In genomic region chrX:137049425-137050225, GRCm38 (mm10) we compare ENCODE assay signal across 8 mouse cellular contexts. TPM values are rescaled to one million over a fixed set of nuclear protein-coding genes. Genes with fewer than 3 reads are reported as not detected.
A peak's percentile ranks its signal among the peaks of the same experiment; 100 is the strongest.
DNase-seq lines count a peak whose midpoint lies in the region; ATAC-seq and TF ChIP-seq lines count a peak whose summit lies in the region.

TSS of gene Fam199x (plus strand) at chrX:137049594.

- H3K4me2 ChIP-seq in embryonic facial prominence, embryonic 12.5 days (replicated peaks), result peak within 1 kb of the TSS; percentile 53

- peaks cover 10% of the 10 kb centered on the region; the same call in 1 of the 2 replicates for H3K27me3 ChIP-seq in embryonic facial prominence, embryonic 12.5 days
- H3K27me3 ChIP-seq in kidney, adult 2 months (replicated peaks; ENCODE audit: control insufficient read depth, insufficient read depth, low read length), result no peaks in the 10 kb centered on the region

- DNase-seq in 3T3-L1 (ENCODE audit: low read depth, low spot score) (peak; percentile 76), liver (peak; percentile 79)
- peak; percentile 82 for DNase-seq in adrenal gland, postnatal 25 days
- peak; percentile 75 to 87 for DNase-seq in heart, adult 18-20 months
- peak; percentile 88 for DNase-seq in kidney, adult 2 months
- peak; percentile 32 to 53 for DNase-seq in monocyte, adult 2 months (ENCODE audit: low read depth in 1 of 2, low spot score in 2 of 2)
- peak; percentile 52 to 68 for DNase-seq in spleen, postnatal 14 days (ENCODE audit: low spot score in 2 of 2)

- peak within 1 kb of the TSS; percentile 62 for H3K9ac ChIP-seq in embryonic facial prominence, embryonic 12.5 days

- no peaks in the 10 kb centered on the region for H3K36me3 ChIP-seq in embryonic facial prominence, embryonic 12.5 days
- no peaks in the 10 kb centered on the region for H3K36me3 ChIP-seq in kidney, adult 2 months (ENCODE audit: control insufficient read depth, insufficient read depth, low read length)

- peak; percentile 56 for TF ChIP-seq CTCF in kidney, adult 2 months (conservative IDR thresholded peaks at IDR 0.05; ENCODE audit: insufficient read depth, insufficient read length, low read depth, low read length)

- H3K9me3 ChIP-seq in embryonic facial prominence, embryonic 12.5 days, result no peaks in the 10 kb centered on the region

- H3K4me1 ChIP-seq in embryonic facial prominence, embryonic 12.5 days, result no peaks in the 10 kb centered on the region
- no peaks in the 10 kb centered on the region for H3K4me1 ChIP-seq in kidney, adult 2 months (ENCODE audit: control insufficient read depth, insufficient read depth, low read length)

- no peak for TF ChIP-seq POLR2A in kidney, adult 2 months (IDR thresholded peaks at IDR 0.05; ENCODE audit: low read depth, low read length)

- no peak within 1 kb of the TSS for H3K27ac ChIP-seq in embryonic facial prominence, embryonic 12.5 days
- H3K27ac ChIP-seq in kidney, adult 2 months (ENCODE audit: insufficient read depth, low read depth, low read length), result peak within 1 kb of the TSS; percentile 68

- peak within 1 kb of the TSS; percentile 61 for H3K4me3 ChIP-seq in embryonic facial prominence, embryonic 12.5 days
- peak within 1 kb of the TSS; percentile 100 for H3K4me3 ChIP-seq in kidney, adult 2 months (ENCODE audit: insufficient read depth, low read depth, low read length)

- peak; percentile 95 for ATAC-seq in embryonic facial prominence, embryonic 12.5 days (ENCODE audit: insufficient number of reproducible peaks, insufficient read depth, low FRiP score, low TSS enrichment)

- 17% methylated on average over 38 of the region's 62 CpGs for WGBS in embryonic facial prominence, embryonic 12.5 days
- under 1% methylated on average over 52 of the region's 62 CpGs for WGBS in kidney, adult 2 months

RNA-seq across cellular contexts. Expression of gene Fam199x, which starts in this region (rescaled TPM):
- total RNA-seq in adrenal gland, postnatal 25 days (2021), result 6.3 and 7.2 TPM in 2 replicates
- 11.8 and 14.0 TPM in 2 replicates for polyA plus RNA-seq in embryonic facial prominence, embryonic 12.5 days (2016; fragmentation: Nextera tagmentation; extraction: Ambion mirVana)
- total RNA-seq in heart, adult 18-20 months (2021), result 1 to 10 TPM; 4.4 to 4.8 TPM
- polyA plus RNA-seq in kidney, adult 2 months (2012; rRNA removed), result 0.83 and 0.91 TPM in 2 replicates

Comparison
In these comparisons a context has a peak if more than half of its experiments do, and no peak if none do; other contexts are left out.
1. Peak in DNase-seq, H3K4me3 ChIP-seq and H3K27ac ChIP-seq in kidney, adult 2 months; RNA of the gene not detected or under 1 TPM.